13 mouse cellular contexts compared by ENCODE assay signal in genomic region chr1:192537169-192537568, GRCm38 (mm10).
DNase-seq lines count a peak whose midpoint lies in the region; ATAC-seq lines count a peak whose summit lies in the region.
"Had no signal": no experiment of that assay in that cellular context is flagged by ENCODE, and none has a peak within 500 bp of the region (broad histone marks: within the 10 kb centered on the region; RNA-seq: fewer than 3 reads in every experiment).

No protein-coding gene starts in this region.

- H3K27ac ChIP-seq in lung, embryonic 15.5 days: no peak overlapping the region
- H3K27ac ChIP-seq in hindbrain, embryonic 10.5 days: no peak overlapping the region
- H3K27ac ChIP-seq: embryonic facial prominence, embryonic 13.5 days; forebrain, embryonic 12.5 days; heart, embryonic 13.5 days had no signal

- no peaks in the 10 kb centered on the region for H3K27me3 ChIP-seq in lung, embryonic 15.5 days
- H3K27me3 ChIP-seq in hindbrain, embryonic 10.5 days (ENCODE audit: insufficient read depth, poor library complexity, severe bottlenecking): no peaks in the 10 kb centered on the region
- H3K27me3 ChIP-seq: embryonic facial prominence, embryonic 13.5 days; forebrain, embryonic 12.5 days; heart, embryonic 13.5 days had no signal

- H3K36me3 ChIP-seq in lung, embryonic 15.5 days: no peaks in the 10 kb centered on the region
- H3K36me3 ChIP-seq in hindbrain, embryonic 10.5 days: no peaks in the 10 kb centered on the region
- H3K36me3 ChIP-seq: embryonic facial prominence, embryonic 13.5 days; forebrain, embryonic 12.5 days; heart, embryonic 13.5 days had no signal

- no peaks in the 10 kb centered on the region for H3K9me3 ChIP-seq in lung, embryonic 15.5 days
- H3K9me3 ChIP-seq in hindbrain, embryonic 10.5 days: no peaks in the 10 kb centered on the region
- H3K9me3 ChIP-seq: embryonic facial prominence, embryonic 13.5 days; forebrain, embryonic 12.5 days; heart, embryonic 13.5 days had no signal

- no peak overlapping the region for H3K4me2 ChIP-seq in lung, embryonic 15.5 days
- H3K4me2 ChIP-seq: embryonic facial prominence, embryonic 13.5 days; forebrain, embryonic 12.5 days; heart, embryonic 13.5 days had no signal

- no peak overlapping the region for H3K4me3 ChIP-seq in lung, embryonic 15.5 days
- no peak overlapping the region for H3K4me3 ChIP-seq in hindbrain, embryonic 10.5 days
- H3K4me3 ChIP-seq: embryonic facial prominence, embryonic 13.5 days; forebrain, embryonic 12.5 days; heart, embryonic 13.5 days had no signal

- no peak overlapping the region for H3K9ac ChIP-seq in lung, embryonic 15.5 days
- H3K9ac ChIP-seq: embryonic facial prominence, embryonic 13.5 days; forebrain, embryonic 12.5 days; heart, embryonic 13.5 days had no signal

- DNase-seq in embryo, embryonic 10 days (ENCODE audit: low spot score): peak; percentile 29
- no peak for DNase-seq in embryo, embryonic 9.5 days (ENCODE audit: extremely low spot score)
- no peak for DNase-seq in lung, adult 18-20 months
- no peak for DNase-seq in hindbrain, embryonic 10.5 days (ENCODE audit: low spot score)
- DNase-seq in ovary, adult 18-20 months (ENCODE audit: low spot score): no peak
- DNase-seq in yolk sac, embryonic 10.5 days (ENCODE audit: low spot score): no peak
- DNase-seq: cerebellum, adult 18-20 months had no signal

- no peaks in the 10 kb centered on the region for H3K4me1 ChIP-seq in lung, embryonic 15.5 days
- H3K4me1 ChIP-seq in hindbrain, embryonic 10.5 days (replicated peaks): peaks cover 8% of the 10 kb centered on the region
- H3K4me1 ChIP-seq: embryonic facial prominence, embryonic 13.5 days had no signal

- ATAC-seq in lung, embryonic 15.5 days (ENCODE audit: borderline replicate concordance, extremely low read depth, low FRiP score, low TSS enrichment): peak; percentile 69; the same call in 1 of the 2 replicates
- peak; percentile 57 for ATAC-seq in inflammation-experienced regulatory T-cells, adult 6 months
- ATAC-seq: hindbrain, embryonic 16.5 days had no signal

- WGBS in lung, embryonic 15.5 days: 29% methylated on average over 7 of the region's 7 CpGs
- WGBS in hindbrain, embryonic 10.5 days: 80% methylated on average over 7 of the region's 7 CpGs
